Mouse (Mus musculus) G1E (cell line): ENCODE measurements around the gene 1810046K07Rik. TPM values are rescaled to one million over a fixed set of nuclear protein-coding genes. Genes with fewer than 3 reads are reported as not detected.

Experiments used
- ATAC-seq: 2 replicates; pipeline ENCODE4 v1.8.0; 2016; ENCODE audit warnings: mild to moderate bottlenecking; ENCODE audit not compliant: insufficient number of reproducible peaks, poor library complexity, low FRiP score, severe bottlenecking; ENCODE audit errors: extremely low read depth
- DNase-seq: peaks from one replicate; pipeline ENCODE4 v3.0.0; 2012; ENCODE audit warnings: low spot score
- H3K27me3 ChIP-seq: 2 replicates; pipeline ENCODE4 v1.6.1; 2012; ENCODE audit warnings: mild to moderate bottlenecking, low read length, inconsistent platforms; ENCODE audit not compliant: insufficient read depth
- H3K36me3 ChIP-seq: replicated peaks from 2 replicates; pipeline ENCODE3; 2012; ENCODE audit warnings: mild to moderate bottlenecking, inconsistent platforms
- H3K4me1 ChIP-seq: 2 replicates; pipeline ENCODE4 v1.6.1; 2012; ENCODE audit warnings: low read depth, low read length, inconsistent platforms, mixed read lengths; ENCODE audit not compliant: insufficient read depth
- H3K4me3 ChIP-seq: 2 replicates; pipeline ENCODE4 v1.5.1; 2012; ENCODE audit warnings: low read depth, mild to moderate bottlenecking, inconsistent platforms, low read length, moderate library complexity, mixed read lengths
- H3K9me3 ChIP-seq: replicated peaks from 2 replicates; pipeline ENCODE4 v1.6.1; 2012; ENCODE audit warnings: inconsistent platforms
- CTCF ChIP-seq: IDR thresholded peaks from 2 replicates; pipeline ENCODE4 v1.5.1; 2012; ENCODE audit warnings: low read depth, low read length, inconsistent platforms, mixed read lengths
- GATA1 ChIP-seq: IDR thresholded peaks from 2 replicates; pipeline ENCODE4 v1.6.1; 2012; ENCODE audit warnings: borderline replicate concordance, low read length, inconsistent platforms, mixed read lengths
- GATA2 ChIP-seq: IDR thresholded peaks from 2 replicates; pipeline ENCODE4 v1.6.1; 2012; ENCODE audit warnings: low read depth, low read length, inconsistent platforms, borderline replicate concordance
- POLR2AphosphoS5 ChIP-seq: IDR thresholded peaks from 2 replicates; pipeline ENCODE4 v1.6.1; 2012; ENCODE audit warnings: low read depth, low read length, inconsistent platforms; ENCODE audit not compliant: insufficient replicate concordance
- TAL1 ChIP-seq: conservative IDR thresholded peaks from 2 replicates; pipeline ENCODE4 v1.6.1; 2012; ENCODE audit warnings: low read depth, low read length, inconsistent platforms, mixed read lengths
- polyA plus RNA-seq: library from polyadenylated mRNA; stranded (reverse); fragments of >175 nt; gene quantifications from 2 replicates; pipeline ENCODE4 v1.2.3, GENCODE M21; 2012
- total RNA-seq, 2 experiments: library from RNA; stranded (forward) in 1 of 2; stranded (reverse) in 1 of 2; fragments of 200-1000 nt in 1 of 2; fragments of >200 nt in 1 of 2; fragmentation: Nextera tagmentation in 1 of 2; gene quantifications; 2 replicates each; pipeline ENCODE4 v1.2.3; 2014 to 2017

1810046K07Rik gene
- total and polyA plus RNA-seq, 3 experiments: not detected

GRCm38 (mm10) chr9:51272102-51272501 lies 56.6 kb downstream of the 1810046K07Rik start:
- TF ChIP-seq GATA2 (no peak), GATA1 (no peak), TAL1 (no peak), POLR2AphosphoS5 (no peak), CTCF (no peak)
- ATAC-seq: no peak
- Histone ChIP-seq H3K27me3 (peaks cover 26% of the 10 kb centered on the region), H3K4me1 (peaks cover 2% of the 10 kb centered on the region), H3K4me3 (no peak overlapping the region), H3K9me3 (no peaks in the 10 kb centered on the region), H3K36me3 (no peaks in the 10 kb centered on the region)
- DNase-seq: no peak

GRCm38 (mm10) chr9:51271073-51271472 lies 57.6 kb downstream of the 1810046K07Rik start:
- Histone ChIP-seq H3K4me1 (peaks cover 2% of the 10 kb centered on the region), H3K36me3 (no peaks in the 10 kb centered on the region), H3K4me3 (no peak overlapping the region), H3K9me3 (no peaks in the 10 kb centered on the region), H3K27me3 (peaks cover 21% of the 10 kb centered on the region)
- TF ChIP-seq GATA2 (no peak), CTCF (no peak), GATA1 (no peak)
- no peak for DNase-seq
- ATAC-seq: no peak

GRCm38 (mm10) chr9:51268852-51269251 lies 59.9 kb downstream of the 1810046K07Rik start:
- TF ChIP-seq CTCF (no peak), GATA2 (no peak), POLR2AphosphoS5 (no peak), GATA1 (no peak), TAL1 (no peak)
- H3K4me1 ChIP-seq: no peaks in the 10 kb centered on the region
- DNase-seq: no peak

GRCm38 (mm10) chr9:51258426-51258825 lies 70.3 kb downstream of the 1810046K07Rik start:
- Histone ChIP-seq H3K9me3 (no peaks in the 10 kb centered on the region), H3K4me1 (no peaks in the 10 kb centered on the region), H3K27me3 (peaks cover 8% of the 10 kb centered on the region), H3K4me3 (no peak overlapping the region), H3K36me3 (no peaks in the 10 kb centered on the region)
- no peak for ATAC-seq
- TF ChIP-seq TAL1 (no peak), GATA2 (no peak), POLR2AphosphoS5 (no peak), CTCF (no peak), GATA1 (no peak)
- DNase-seq: no peak

More at GRCm38 (mm10) chr9:51268852-51269251, 59.9 kb downstream of the 1810046K07Rik start:
- H3K36me3 ChIP-seq: no peaks in the 10 kb centered on the region
- H3K4me3 ChIP-seq: no peak overlapping the region
- ATAC-seq: no peak
- no peaks in the 10 kb centered on the region for H3K9me3 ChIP-seq
- peaks cover 21% of the 10 kb centered on the region for H3K27me3 ChIP-seq

GRCm38 (mm10) chr9:51256780-51257502 lies 71.8 kb downstream of the 1810046K07Rik start:
- no peaks in the 10 kb centered on the region for H3K9me3 ChIP-seq
- TF ChIP-seq TAL1 (no peak), GATA2 (no peak), CTCF (no peak), GATA1 (no peak), POLR2AphosphoS5 (no peak)
- H3K36me3 ChIP-seq: no peaks in the 10 kb centered on the region
- no peaks in the 10 kb centered on the region for H3K4me1 ChIP-seq
- no peak overlapping the region for H3K4me3 ChIP-seq
- ATAC-seq (no peak), DNase-seq (no peak)
- peaks cover 6% of the 10 kb centered on the region for H3K27me3 ChIP-seq

Other genes with a start within 250 kb of the 1810046K07Rik start
- gene 4833427G06Rik, start 226.8 kb downstream of the 1810046K07Rik start, total RNA-seq (2014; fragmentation: Nextera tagmentation): 1.6 and 1.8 TPM in 2 replicates
- gene 4833427G06Rik, start 226.8 kb downstream of the 1810046K07Rik start, total RNA-seq (2017): 0.66 TPM in 1 of 2 replicates, not detected in the other
- gene 4833427G06Rik, start 226.8 kb downstream of the 1810046K07Rik start, polyA plus RNA-seq: 0.09 and 0.11 TPM in 2 replicates
- gene Gm32742, start 163.4 kb downstream of the 1810046K07Rik start, total RNA-seq (2014; fragmentation: Nextera tagmentation): 0.10 and 0.15 TPM in 2 replicates
- 0.06 and 0.11 TPM in 2 replicates for gene Gm32742, start 163.4 kb downstream of the 1810046K07Rik start, total RNA-seq (2017)
- 0.06 and 0.13 TPM in 2 replicates for gene Gm32742, start 163.4 kb downstream of the 1810046K07Rik start, polyA plus RNA-seq
- gene Pou2af1, start 115.2 kb downstream of the 1810046K07Rik start, total RNA-seq (2014; fragmentation: Nextera tagmentation): not detected in 2 replicates
- 0.11 TPM in 1 of 2 replicates, not detected in the other for gene Pou2af1, start 115.2 kb downstream of the 1810046K07Rik start, total RNA-seq (2017)
- gene Pou2af1, start 115.2 kb downstream of the 1810046K07Rik start, polyA plus RNA-seq: not detected in 2 replicates
- gene Colca2, start 50.3 kb downstream of the 1810046K07Rik start, total RNA-seq (2014; fragmentation: Nextera tagmentation): not detected in 2 replicates
- gene Colca2, start 50.3 kb downstream of the 1810046K07Rik start, total RNA-seq (2017): 0.11 TPM in 1 of 2 replicates, not detected in the other
- gene Colca2, start 50.3 kb downstream of the 1810046K07Rik start, polyA plus RNA-seq: not detected in 2 replicates